Mouse (Mus musculus): ENCODE data around the gene Pced1b.
A peak's percentile ranks its signal among the peaks of the same experiment; 100 is the strongest.

Pced1b gene

GRCm38 (mm10) chr15:97246911-97247790 lies at the start of gene Pced1b, which contains the start of gene Amigo2:
Pced1b (plus strand) TSS chr15:97247107.
Amigo2 (minus strand) TSS chr15:97247287.
- no peak; the same call in 1 of the 2 replicates for TF ChIP-seq GATA4 (IDR thresholded peaks at IDR 0.05; ENCODE audit: insufficient replicate concordance, low read length)

DNA sequence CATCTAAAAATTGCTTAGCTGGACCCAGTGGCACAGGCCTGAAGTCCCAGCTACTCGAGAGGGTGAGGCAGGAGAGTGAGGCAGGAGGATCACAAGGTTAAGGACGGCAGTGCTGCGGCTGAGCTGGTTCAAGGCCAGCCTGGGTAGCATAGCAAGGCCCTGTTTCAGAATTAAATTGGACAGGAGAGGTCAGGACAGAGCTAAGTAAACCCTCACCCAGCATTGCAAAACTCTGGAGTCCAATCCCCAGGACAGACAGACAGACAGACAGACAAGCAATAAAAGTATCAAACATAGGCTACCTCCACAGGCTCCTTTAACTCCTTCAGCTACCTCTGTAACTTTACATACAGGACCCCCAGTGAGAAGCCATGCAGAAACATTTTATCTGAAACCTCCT lies 42.0 kb upstream of the Pced1b start:
- no peak for TF ChIP-seq GATA4 (IDR thresholded peaks at IDR 0.05; ENCODE audit: insufficient replicate concordance, low read length)

DNA sequence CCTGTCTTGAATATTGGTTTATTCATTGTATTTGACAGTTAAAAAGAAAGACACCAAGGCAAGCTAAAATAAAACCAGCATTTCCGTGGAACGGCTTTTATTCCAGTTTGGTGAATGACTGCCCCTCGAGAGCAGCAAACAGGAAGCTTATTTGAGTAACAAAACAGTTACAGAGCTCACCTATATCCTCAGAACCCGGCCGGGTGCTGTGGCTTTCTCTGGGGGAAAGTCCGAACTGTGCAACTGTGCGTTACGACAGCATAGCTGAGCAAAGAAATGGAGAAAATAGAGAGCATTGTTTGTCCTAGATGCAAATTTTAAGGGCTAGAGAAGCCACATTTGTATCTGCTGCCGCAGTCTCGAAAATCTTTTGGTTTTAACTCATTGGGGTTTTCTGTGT lies 41.1 kb upstream of the Pced1b start:
- TF ChIP-seq GATA4 (IDR thresholded peaks at IDR 0.05; ENCODE audit: insufficient replicate concordance, low read length): no peak

- TF ChIP-seq GATA4 (IDR thresholded peaks at IDR 0.05; ENCODE audit: insufficient replicate concordance, low read length): no peak
Measured at GRCm38 (mm10) chr15:97206506-97206905, 40.4 kb upstream of the Pced1b start.

- no peak for TF ChIP-seq GATA4 (IDR thresholded peaks at IDR 0.05; ENCODE audit: insufficient replicate concordance, low read length)
Measured at GRCm38 (mm10) chr15:97212501-97213477, 34.1 kb upstream of the Pced1b start.

DNA sequence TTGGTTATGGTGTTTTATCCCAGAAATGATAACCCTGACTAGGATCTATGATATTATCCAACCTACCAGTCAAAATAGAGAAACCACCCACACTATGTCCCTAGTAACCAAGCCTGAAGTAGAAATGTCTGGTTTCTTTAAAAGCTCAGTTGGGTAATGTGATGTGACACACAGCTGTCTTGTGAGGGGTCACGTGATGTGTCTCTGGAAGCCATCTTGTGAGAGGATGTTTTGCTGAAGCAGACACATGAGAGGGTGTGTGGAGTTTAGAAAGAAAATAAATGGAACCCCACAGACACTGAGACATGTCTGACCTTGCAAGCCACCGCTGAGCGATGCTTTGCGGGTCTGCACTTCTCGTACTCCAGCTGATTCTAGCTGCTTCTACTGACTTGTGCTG lies 30.1 kb upstream of the Pced1b start:
- no peak for TF ChIP-seq GATA4 (IDR thresholded peaks at IDR 0.05; ENCODE audit: insufficient replicate concordance, low read length)

- TF ChIP-seq GATA4 (IDR thresholded peaks at IDR 0.05; ENCODE audit: insufficient replicate concordance, low read length): no peak
Measured at GRCm38 (mm10) chr15:97223431-97223830, 23.5 kb upstream of the Pced1b start.

- TF ChIP-seq GATA4 (IDR thresholded peaks at IDR 0.05; ENCODE audit: insufficient replicate concordance, low read length): no peak
Measured at GRCm38 (mm10) chr15:97224003-97224402, 22.9 kb upstream of the Pced1b start.

GRCm38 (mm10) chr15:97229494-97230077 lies 17.3 kb upstream of the Pced1b start:
- TF ChIP-seq GATA4 (IDR thresholded peaks at IDR 0.05; ENCODE audit: insufficient replicate concordance, low read length): no peak

DNA sequence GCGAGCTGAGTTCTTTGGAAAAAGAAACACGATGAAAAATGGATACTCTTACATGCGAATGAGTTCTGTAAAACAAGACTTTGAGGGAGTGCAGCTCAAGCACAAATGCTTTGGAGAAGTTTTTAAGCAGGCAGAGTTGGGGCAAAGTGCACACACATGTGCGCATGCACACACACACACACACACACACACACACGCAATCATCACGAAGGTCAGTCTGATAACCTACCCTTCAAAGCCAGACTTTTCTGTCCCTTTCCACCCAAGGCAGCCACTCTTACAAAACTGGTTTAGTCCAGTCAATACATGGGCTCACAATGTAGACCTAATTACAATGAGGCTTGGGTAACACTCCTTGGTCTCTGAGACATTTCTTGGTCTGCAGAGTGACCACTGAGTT lies 12.8 kb upstream of the Pced1b start:
- TF ChIP-seq GATA4 (IDR thresholded peaks at IDR 0.05; ENCODE audit: insufficient replicate concordance, low read length): peak; percentile 92

GRCm38 (mm10) chr15:97235183-97235582 lies 11.7 kb upstream of the Pced1b start:
- TF ChIP-seq GATA4 (IDR thresholded peaks at IDR 0.05; ENCODE audit: insufficient replicate concordance, low read length): no peak

DNA sequence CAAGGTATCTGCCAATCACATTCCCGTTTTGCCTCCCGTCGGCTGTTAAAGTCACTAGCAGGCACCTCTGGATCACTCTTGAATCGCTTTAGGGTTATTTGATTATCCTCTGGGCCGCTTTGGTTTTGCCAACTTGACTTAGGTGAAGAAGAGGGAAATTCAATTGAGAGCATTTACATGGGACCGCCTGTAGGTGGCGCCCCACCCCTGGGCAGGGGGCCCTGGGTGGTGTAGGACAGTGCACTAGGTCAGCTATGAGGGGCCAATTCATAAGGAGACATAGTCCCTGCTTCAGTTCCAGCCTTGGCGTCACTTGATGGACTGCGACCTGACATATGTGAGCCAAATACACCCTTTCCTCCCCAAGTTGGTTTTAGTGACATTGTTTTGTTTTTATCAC lies 10.0 kb upstream of the Pced1b start:
- no peak for TF ChIP-seq GATA4 (IDR thresholded peaks at IDR 0.05; ENCODE audit: insufficient replicate concordance, low read length)

DNA sequence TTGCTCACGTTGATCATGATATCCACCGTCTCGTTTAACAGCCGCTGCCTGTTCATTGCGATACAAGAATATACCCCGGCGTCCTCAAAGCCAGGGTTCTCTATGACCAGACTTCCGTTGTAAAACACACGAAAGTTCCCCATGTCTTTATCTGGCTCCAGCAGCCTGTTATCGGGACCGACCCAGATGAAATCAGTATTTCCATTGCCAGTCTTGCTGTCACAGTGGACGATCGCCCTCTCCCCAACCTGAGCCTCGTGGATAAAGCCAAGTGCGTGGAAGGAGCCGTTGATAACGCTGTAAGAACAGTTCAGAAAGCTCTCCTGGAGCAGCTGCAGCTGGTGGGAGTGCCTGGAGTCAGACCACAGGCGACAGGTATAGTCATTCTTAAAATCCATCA lies 1.5 kb upstream of the Pced1b start:
- no peak for TF ChIP-seq GATA4 (IDR thresholded peaks at IDR 0.05; ENCODE audit: insufficient replicate concordance, low read length)

- TF ChIP-seq GATA4 (IDR thresholded peaks at IDR 0.05; ENCODE audit: insufficient replicate concordance, low read length): no peak
Measured at GRCm38 (mm10) chr15:97246256-97246655, 651 bp upstream of the Pced1b start.

DNA sequence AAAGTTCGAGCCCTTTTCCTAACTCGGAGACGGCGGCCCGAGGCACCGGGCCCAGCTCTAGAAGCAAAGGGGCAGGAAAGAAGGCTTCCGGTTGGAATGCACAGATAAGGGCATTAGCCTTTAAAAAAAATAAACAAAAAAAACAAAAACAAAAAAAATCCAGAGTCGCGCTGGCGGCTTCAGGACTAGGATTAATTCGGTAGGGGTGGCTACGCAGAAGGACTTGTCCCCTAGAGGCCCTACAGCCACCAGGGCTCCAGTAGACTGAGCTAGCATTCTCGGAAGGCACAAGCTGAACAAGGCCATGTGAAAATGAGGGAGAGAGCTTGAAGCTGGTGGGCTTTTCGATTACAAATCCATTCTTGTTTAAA lies 869 bp downstream of the Pced1b start:
- peak; percentile 32; the same call in 1 of the 2 replicates for TF ChIP-seq GATA4 (IDR thresholded peaks at IDR 0.05; ENCODE audit: insufficient replicate concordance, low read length)
